Mouse (Mus musculus): ENCODE results near the gene Slc38a4. TPM values are rescaled to one million over a fixed set of nuclear protein-coding genes. Genes with fewer than 3 reads are reported as not detected.

Gene Slc38a4
- polyA plus RNA-seq, 1 experiment from 2014 or later, result 74.8 TPM

- H3K9ac ChIP-seq (ENCODE audit: low read depth, low read length), result no peak overlapping the region
- H3K27me3 ChIP-seq (replicated peaks; ENCODE audit: control insufficient read depth, insufficient read depth, low read length), result no peaks in the 10 kb centered on the region
- WGBS, result 87% methylated on average over 9 of the region's 9 CpGs
- ATAC-seq (replicated peaks; ENCODE audit: low FRiP score), result no peak
- DNase-seq (ENCODE audit: low spot score), result no peak
- H3K4me2 ChIP-seq, result no peak overlapping the region
- peaks cover 2% of the 10 kb centered on the region; the same call in 1 of the 2 replicates for H3K36me3 ChIP-seq (ENCODE audit: control insufficient read depth, insufficient read depth, low read length)
- H3K27ac ChIP-seq (ENCODE audit: low read depth, low read length), result no peak overlapping the region
- H3K4me1 ChIP-seq (replicated peaks; ENCODE audit: control insufficient read depth, insufficient read depth, low read length), result no peaks in the 10 kb centered on the region
- no peak overlapping the region for H3K4me3 ChIP-seq (ENCODE audit: low read depth, low read length)
- H3K9me3 ChIP-seq (ENCODE audit: control insufficient read depth, low read length), result no peaks in the 10 kb centered on the region
These were observed 38.6 kb downstream of the Slc38a4 start for GRCm38 (mm10) chr15:97017195-97017594.

DNA sequence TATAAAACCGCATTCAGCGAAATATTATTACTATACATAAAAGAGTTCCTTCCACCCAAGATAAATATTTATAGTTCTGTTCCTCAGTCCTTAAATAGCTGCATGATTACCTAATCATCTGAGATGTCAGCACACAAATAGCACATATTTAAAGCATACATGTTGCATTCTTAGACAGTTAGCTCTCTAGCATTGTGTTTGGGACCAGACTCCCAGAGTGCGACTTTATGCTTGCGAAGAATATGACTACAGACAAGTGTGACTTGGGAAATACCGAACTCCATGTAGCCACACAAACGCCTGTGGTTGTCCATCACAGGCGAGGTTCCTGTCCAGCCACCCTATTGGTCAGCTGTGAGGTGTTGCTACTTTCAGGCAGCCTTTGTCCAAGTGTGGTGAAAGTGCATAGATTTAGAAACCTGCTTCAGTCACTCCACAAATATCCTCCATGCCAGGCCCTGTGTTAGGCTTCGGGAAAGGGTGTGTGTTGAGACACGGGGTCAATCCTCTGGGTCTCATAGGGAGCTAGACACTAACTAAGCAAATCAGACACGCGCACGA lies 40.6 kb downstream of the Slc38a4 start:
- no peaks in the 10 kb centered on the region for H3K27me3 ChIP-seq (replicated peaks; ENCODE audit: control insufficient read depth, insufficient read depth, low read length)
- no peaks in the 10 kb centered on the region for H3K9me3 ChIP-seq (ENCODE audit: control insufficient read depth, low read length)
- WGBS, result 91% methylated on average over 12 of the region's 12 CpGs
- H3K4me3 ChIP-seq (ENCODE audit: low read depth, low read length), result no peak overlapping the region
- DNase-seq (ENCODE audit: low spot score) (no peak), ATAC-seq (replicated peaks; ENCODE audit: low FRiP score) (no peak)
- no peak overlapping the region for H3K4me2 ChIP-seq
- H3K27ac ChIP-seq (ENCODE audit: low read depth, low read length), result no peak overlapping the region
- H3K4me1 ChIP-seq (replicated peaks; ENCODE audit: control insufficient read depth, insufficient read depth, low read length), result no peaks in the 10 kb centered on the region
- peaks cover 2% of the 10 kb centered on the region; the same call in 1 of the 2 replicates for H3K36me3 ChIP-seq (ENCODE audit: control insufficient read depth, insufficient read depth, low read length)
- H3K9ac ChIP-seq (ENCODE audit: low read depth, low read length), result no peak overlapping the region

DNA sequence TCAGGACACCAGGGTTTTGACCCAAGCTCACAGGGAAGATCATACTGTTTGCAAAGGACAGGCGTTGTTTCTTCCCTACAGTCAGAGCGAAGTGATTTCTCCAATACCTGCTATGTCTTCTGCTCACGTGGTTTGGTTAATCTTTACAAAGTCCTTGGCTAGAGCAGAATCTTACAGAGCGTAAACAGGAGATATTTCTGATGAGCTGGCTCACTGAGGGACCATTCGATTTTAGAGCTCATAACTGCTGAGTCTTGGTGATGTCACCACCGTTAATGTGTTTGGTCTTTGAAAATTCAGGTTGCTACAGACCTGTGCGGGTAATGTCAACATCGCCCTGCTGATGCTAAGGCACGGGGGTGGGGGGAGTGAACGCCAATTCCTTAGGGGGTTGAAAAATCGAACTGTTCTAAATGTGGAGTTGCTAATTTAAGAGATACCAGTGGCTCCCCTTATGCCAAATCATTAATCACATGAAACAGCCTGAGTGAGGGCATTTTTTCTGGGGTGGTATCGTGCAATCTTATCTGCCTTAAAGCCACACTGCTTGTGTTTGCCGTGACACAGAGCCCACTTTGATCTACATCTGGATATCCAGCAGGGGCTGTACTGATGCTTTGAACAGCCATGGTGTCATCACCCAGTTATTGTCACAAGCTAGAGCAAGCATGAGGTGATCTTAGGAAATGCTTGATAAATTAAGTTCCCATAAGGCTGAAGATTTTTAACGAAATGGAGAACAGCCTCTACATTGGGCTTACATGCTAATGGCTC lies 44.0 kb downstream of the Slc38a4 start:
- Histone ChIP-seq H3K9me3 (ENCODE audit: control insufficient read depth, low read length) (no peaks in the 10 kb centered on the region), H3K4me3 (ENCODE audit: low read depth, low read length) (no peak overlapping the region), H3K9ac (ENCODE audit: low read depth, low read length) (no peak overlapping the region), H3K36me3 (ENCODE audit: control insufficient read depth, insufficient read depth, low read length) (peaks cover 4% of the 10 kb centered on the region; the same call in 1 of the 2 replicates), H3K4me1 (replicated peaks; ENCODE audit: control insufficient read depth, insufficient read depth, low read length) (no peaks in the 10 kb centered on the region), H3K4me2 (no peak overlapping the region), H3K27ac (ENCODE audit: low read depth, low read length) (no peak overlapping the region), H3K27me3 (replicated peaks; ENCODE audit: control insufficient read depth, insufficient read depth, low read length) (no peaks in the 10 kb centered on the region)
- WGBS, result 74% methylated on average over 14 of the region's 14 CpGs
- ATAC-seq (replicated peaks; ENCODE audit: low FRiP score), result no peak
- no peak for DNase-seq (ENCODE audit: low spot score)

DNA sequence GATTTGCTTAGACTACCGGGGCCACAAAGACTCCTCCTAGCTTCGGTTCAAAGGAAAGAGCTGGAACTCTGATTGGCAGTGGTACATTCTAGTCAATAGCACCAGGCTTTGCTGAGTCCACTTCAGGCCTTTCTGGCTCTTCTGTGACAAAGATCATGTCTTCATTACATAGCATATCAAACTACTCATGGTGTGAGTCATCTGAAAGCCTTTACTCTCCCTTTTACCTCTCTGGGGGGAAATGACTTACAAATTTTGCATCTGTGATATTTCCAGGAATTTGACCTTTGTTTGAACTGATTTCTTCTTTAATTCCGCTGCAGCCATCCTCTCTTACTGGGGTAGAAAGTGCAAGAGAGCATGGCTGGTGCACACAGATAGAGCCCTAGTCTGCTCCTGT lies 46.5 kb downstream of the Slc38a4 start:
- WGBS, result 79% methylated on average over 3 of the region's 3 CpGs
- Histone ChIP-seq H3K4me3 (ENCODE audit: low read depth, low read length) (no peak overlapping the region), H3K27ac (ENCODE audit: low read depth, low read length) (no peak overlapping the region), H3K4me1 (replicated peaks; ENCODE audit: control insufficient read depth, insufficient read depth, low read length) (peaks cover 4% of the 10 kb centered on the region; the same call in 1 of the 2 replicates), H3K27me3 (replicated peaks; ENCODE audit: control insufficient read depth, insufficient read depth, low read length) (no peaks in the 10 kb centered on the region), H3K4me2 (no peak overlapping the region), H3K9me3 (ENCODE audit: control insufficient read depth, low read length) (no peaks in the 10 kb centered on the region), H3K9ac (ENCODE audit: low read depth, low read length) (no peak overlapping the region), H3K36me3 (ENCODE audit: control insufficient read depth, insufficient read depth, low read length) (peaks cover 4% of the 10 kb centered on the region; the same call in 1 of the 2 replicates)
- ATAC-seq (replicated peaks; ENCODE audit: low FRiP score) (no peak), DNase-seq (ENCODE audit: low spot score) (no peak)

GRCm38 (mm10) chr15:97005631-97006234 lies 50.0 kb downstream of the Slc38a4 start:
- H3K27me3 ChIP-seq (replicated peaks; ENCODE audit: control insufficient read depth, insufficient read depth, low read length), result no peaks in the 10 kb centered on the region
- no peak for DNase-seq (ENCODE audit: low spot score)
- no peak overlapping the region for H3K9ac ChIP-seq (ENCODE audit: low read depth, low read length)
- 0 out of 2 replicates have a peak, but pooled peaks cover 2% of the 10 kb centered on the region for H3K36me3 ChIP-seq (ENCODE audit: control insufficient read depth, insufficient read depth, low read length)
- H3K9me3 ChIP-seq (ENCODE audit: control insufficient read depth, low read length), result no peaks in the 10 kb centered on the region
- H3K27ac ChIP-seq (ENCODE audit: low read depth, low read length), result peak overlapping the region; percentile 43; the same call in 1 of the 2 replicates
- peaks cover 23% of the 10 kb centered on the region for H3K4me1 ChIP-seq (replicated peaks; ENCODE audit: control insufficient read depth, insufficient read depth, low read length)
- H3K4me2 ChIP-seq, result no peak overlapping the region
- no peak for ATAC-seq (replicated peaks; ENCODE audit: low FRiP score)
- no peak overlapping the region for H3K4me3 ChIP-seq (ENCODE audit: low read depth, low read length)
- 68% methylated on average over 15 of the region's 15 CpGs for WGBS

DNA sequence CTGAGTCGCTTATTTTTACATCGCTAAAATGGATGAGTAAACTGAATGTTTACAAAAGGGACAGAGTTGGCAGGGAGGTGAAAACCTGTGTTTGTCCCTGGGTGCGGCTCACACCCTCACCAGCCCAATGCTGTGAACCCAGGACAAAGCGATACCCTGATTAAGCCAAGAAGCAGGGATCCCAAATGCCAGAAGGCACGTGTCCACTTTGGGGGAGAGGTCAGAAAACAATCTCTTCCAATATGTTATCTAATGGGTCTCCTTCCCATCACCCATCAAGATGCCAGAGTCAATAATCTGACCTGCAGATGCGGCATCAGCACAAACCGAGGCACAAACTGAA lies 51.3 kb downstream of the Slc38a4 start:
- H3K27ac ChIP-seq (ENCODE audit: low read depth, low read length), result no peak overlapping the region
- no peaks in the 10 kb centered on the region for H3K27me3 ChIP-seq (replicated peaks; ENCODE audit: control insufficient read depth, insufficient read depth, low read length)
- no peaks in the 10 kb centered on the region for H3K9me3 ChIP-seq (ENCODE audit: control insufficient read depth, low read length)
- H3K36me3 ChIP-seq (ENCODE audit: control insufficient read depth, insufficient read depth, low read length), result 0 out of 2 replicates have a peak, but pooled peaks cover 2% of the 10 kb centered on the region
- H3K4me2 ChIP-seq, result no peak overlapping the region
- H3K9ac ChIP-seq (ENCODE audit: low read depth, low read length), result no peak overlapping the region
- ATAC-seq (replicated peaks; ENCODE audit: low FRiP score), result no peak
- WGBS, result 85% methylated on average over 7 of the region's 7 CpGs
- DNase-seq (ENCODE audit: low spot score), result no peak
- H3K4me1 ChIP-seq (replicated peaks; ENCODE audit: control insufficient read depth, insufficient read depth, low read length), result peaks cover 28% of the 10 kb centered on the region
- H3K4me3 ChIP-seq (ENCODE audit: low read depth, low read length), result no peak overlapping the region

- no peak for DNase-seq (ENCODE audit: low spot score)
These were observed 51.8 kb downstream of the Slc38a4 start for GRCm38 (mm10) chr15:97003851-97004524.

GRCm38 (mm10) chr15:97003186-97003585 lies 52.6 kb downstream of the Slc38a4 start:
- Histone ChIP-seq H3K4me1 (replicated peaks; ENCODE audit: control insufficient read depth, insufficient read depth, low read length) (peaks cover 28% of the 10 kb centered on the region), H3K27ac (ENCODE audit: low read depth, low read length) (no peak overlapping the region), H3K4me3 (ENCODE audit: low read depth, low read length) (peak overlapping the region; percentile 29; the same call in 1 of the 2 replicates), H3K9me3 (ENCODE audit: control insufficient read depth, low read length) (no peaks in the 10 kb centered on the region), H3K36me3 (ENCODE audit: control insufficient read depth, insufficient read depth, low read length) (0 out of 2 replicates have a peak, but pooled peaks cover 3% of the 10 kb centered on the region), H3K4me2 (peak overlapping the region; percentile 15), H3K27me3 (replicated peaks; ENCODE audit: control insufficient read depth, insufficient read depth, low read length) (no peaks in the 10 kb centered on the region), H3K9ac (ENCODE audit: low read depth, low read length) (0 out of 2 replicates have a peak overlapping the region, but pooled peaks have one; percentile 22)
- DNase-seq (ENCODE audit: low spot score), result no peak
- ATAC-seq (replicated peaks; ENCODE audit: low FRiP score), result no peak
- 80% methylated on average over 6 of the region's 6 CpGs for WGBS

More at GRCm38 (mm10) chr15:97003851-97004524, 51.8 kb downstream of the Slc38a4 start:
- 66% methylated on average over 10 of the region's 10 CpGs for WGBS
- H3K4me3 ChIP-seq (ENCODE audit: low read depth, low read length), result no peak overlapping the region
- H3K9me3 ChIP-seq (ENCODE audit: control insufficient read depth, low read length), result no peaks in the 10 kb centered on the region
- 0 out of 2 replicates have a peak, but pooled peaks cover 4% of the 10 kb centered on the region for H3K36me3 ChIP-seq (ENCODE audit: control insufficient read depth, insufficient read depth, low read length)
- H3K4me1 ChIP-seq (replicated peaks; ENCODE audit: control insufficient read depth, insufficient read depth, low read length), result peaks cover 28% of the 10 kb centered on the region
- H3K27me3 ChIP-seq (replicated peaks; ENCODE audit: control insufficient read depth, insufficient read depth, low read length), result no peaks in the 10 kb centered on the region
- no peak overlapping the region for H3K9ac ChIP-seq (ENCODE audit: low read depth, low read length)
- peak overlapping the region; percentile 22; the same call in 1 of the 2 replicates for H3K27ac ChIP-seq (ENCODE audit: low read depth, low read length)
- no peak for ATAC-seq (replicated peaks; ENCODE audit: low FRiP score)
- no peak overlapping the region for H3K4me2 ChIP-seq

All from liver, embryonic 11.5 days (tissue).